Mouse (Mus musculus) cerebellum, adult 8-10 months (tissue): ENCODE results near the gene Wrap53.
A peak's percentile ranks its signal among the peaks of the same experiment; 100 is the strongest.

Experiments
- DNase-seq: peaks from one replicate; pipeline ENCODE4 v3.0.0; 2022

Wrap53 gene

GRCm38 (mm10) chr11:69528031-69528390 is 52.0 kb downstream of the Wrap53 start:
- no peak for DNase-seq

GRCm38 (mm10) chr11:69527098-69528030 is 52.7 kb downstream of the Wrap53 start:
- DNase-seq = no peak

- no peak for DNase-seq
Observed at GRCm38 (mm10) chr11:69526631-69527030, 53.4 kb downstream of the Wrap53 start.

- no peak for DNase-seq
Observed at GRCm38 (mm10) chr11:69525661-69526060, 54.4 kb downstream of the Wrap53 start.

- no peak for DNase-seq
Observed at GRCm38 (mm10) chr11:69523651-69524050, 56.4 kb downstream of the Wrap53 start.

GRCm38 (mm10) chr11:69521526-69522149 is 58.4 kb downstream of the Wrap53 start:
- DNase-seq = no peak

GRCm38 (mm10) chr11:69519976-69520375 is 60.1 kb downstream of the Wrap53 start:
- no peak for DNase-seq

GRCm38 (mm10) chr11:69516661-69517060 is 63.4 kb downstream of the Wrap53 start:
- no peak for DNase-seq

GRCm38 (mm10) chr11:69516151-69516640 is 63.9 kb downstream of the Wrap53 start:
- DNase-seq = no peak

GRCm38 (mm10) chr11:69513840-69514239 is 66.2 kb downstream of the Wrap53 start:
- peak; percentile 50 for DNase-seq
